Mouse (Mus musculus) neutrophil, adult 65 days (primary cell): ENCODE data around the gene Zfp202. TPM values are rescaled to one million over a fixed set of nuclear protein-coding genes. Genes with fewer than 3 reads are reported as not detected.

ENCODE experiments used
- total RNA-seq: library from RNA; stranded (reverse); gene quantifications from 2 replicates; pipeline ENCODE4 v1.2.4, GENCODE M21; 2023

Gene Zfp202
- total RNA-seq = 0.29 and 0.76 TPM in 2 replicates

DNA sequence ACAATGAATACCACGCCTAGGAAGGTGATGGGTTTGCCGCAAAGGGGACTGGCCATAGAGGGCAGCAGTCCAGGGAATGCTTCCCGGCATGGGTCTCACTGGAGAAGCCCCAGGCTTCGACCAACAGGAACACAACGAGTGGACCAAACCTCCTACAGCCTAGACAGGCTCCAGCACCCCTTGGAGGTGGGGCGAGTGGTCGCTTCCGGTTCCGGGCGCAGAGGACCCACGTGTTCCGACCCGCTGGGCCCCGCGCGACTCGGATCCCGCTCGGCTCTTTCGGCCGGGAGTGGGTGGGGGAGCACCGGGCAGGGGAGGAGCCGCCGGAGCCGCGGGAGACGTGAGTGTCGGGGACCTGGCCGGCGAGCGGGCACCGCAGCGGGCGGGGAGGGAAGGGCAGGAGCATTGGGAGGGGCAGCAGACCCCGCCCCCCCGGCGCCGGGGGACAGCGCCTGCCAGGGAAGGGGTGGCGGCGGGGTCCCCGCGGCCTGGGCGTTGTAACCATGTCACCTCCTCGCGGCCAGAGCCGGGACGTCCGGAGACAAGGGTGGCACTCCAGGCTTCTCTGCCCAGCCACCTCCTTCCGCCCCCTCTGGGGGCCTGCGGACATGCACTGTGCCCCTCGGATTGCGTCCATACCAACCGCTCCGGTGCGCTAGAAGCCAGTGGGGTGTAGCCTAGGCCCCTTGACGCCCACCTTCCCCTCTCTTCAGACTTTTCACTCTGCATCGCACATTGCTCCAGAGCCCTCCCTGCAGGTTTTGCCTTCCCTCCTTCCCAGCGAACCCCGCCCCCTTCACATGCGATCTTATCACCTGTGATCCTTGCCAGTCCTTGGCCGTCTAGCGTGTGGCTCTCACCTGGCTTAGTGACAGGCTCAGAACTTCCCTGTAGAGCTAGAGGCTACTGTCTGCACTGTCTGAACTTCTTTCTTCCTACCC, at the start of gene Zfp202:
TSS of gene Zfp202 (plus strand) at position 219 of the 941 bp plus-strand sequence.

GRCm38 (mm10) chr9:40180620-40181019, 11.5 kb upstream of the Zfp202 start, which contains the start of gene Olfr986:
Gene Olfr986, plus strand, starts transcription at chr9:40180920.

Other genes starting within 250 kb of the Zfp202 start
- not detected in 2 replicates for gene Olfr975, start 240.3 kb upstream of the Zfp202 start, total RNA-seq
- gene Olfr976, start 231.2 kb upstream of the Zfp202 start, total RNA-seq = not detected in 2 replicates
- gene Olfr978, start 200.2 kb upstream of the Zfp202 start, total RNA-seq = not detected in 2 replicates
- gene Olfr979, start 188.9 kb upstream of the Zfp202 start, total RNA-seq = not detected in 2 replicates
- not detected in 2 replicates for gene Olfr980, start 182.7 kb upstream of the Zfp202 start, total RNA-seq
- not detected in 2 replicates for gene Olfr981, start 170.9 kb upstream of the Zfp202 start, total RNA-seq
- not detected in 2 replicates for gene Olfr982, start 118.5 kb upstream of the Zfp202 start, total RNA-seq
- gene Olfr983, start 98.7 kb upstream of the Zfp202 start, total RNA-seq = not detected in 2 replicates
- gene Olfr984, start 78.1 kb upstream of the Zfp202 start, total RNA-seq = 0.28 TPM in 1 of 2 replicates, not detected in the other
- not detected in 2 replicates for gene Olfr985, start 62.1 kb upstream of the Zfp202 start, total RNA-seq
- gene Tmem225, start 44.2 kb upstream of the Zfp202 start, total RNA-seq = not detected in 2 replicates
- gene Olfr986, start 11.4 kb upstream of the Zfp202 start, total RNA-seq = not detected in 2 replicates
- gene Scn3b, start 76.9 kb downstream of the Zfp202 start, total RNA-seq = not detected in 2 replicates